Mouse (Mus musculus) forebrain, embryonic 11.5 days (tissue): ENCODE data around the gene Gm20388. TPM values are rescaled to one million over a fixed set of nuclear protein-coding genes. Genes with fewer than 3 reads are reported as not detected.
A peak's percentile ranks its signal among the peaks of the same experiment; 100 is the strongest.

Experiments used
- ATAC-seq: fragments of 200-750 bp; cut with Nextera tagmentation; replicated peaks from 2 replicates; pipeline ENCODE4 v1.8.0; 2017; ENCODE audit warnings: moderate TSS enrichment; ENCODE audit not compliant: low FRiP score
- DNase-seq: peaks from one replicate; pipeline ENCODE4 v3.0.0-alpha.2; 2017; ENCODE audit warnings: low spot score
- H3K27ac ChIP-seq: fragments of 300-500 bp; sonication (generic); 2 replicates; pipeline ENCODE4 v1.5.1; 2014; ENCODE audit warnings: low read depth, low read length
- H3K27me3 ChIP-seq: fragments of 300-500 bp; sonication (generic); 2 replicates; pipeline ENCODE4 v1.6.1; 2014; ENCODE audit warnings: mild to moderate bottlenecking, low read length, mixed read lengths; ENCODE audit not compliant: control insufficient read depth, insufficient read depth
- H3K36me3 ChIP-seq: fragments of 300-500 bp; sonication (generic); 2 replicates; pipeline ENCODE4 v1.6.1; 2014; ENCODE audit warnings: mild to moderate bottlenecking, low read length, moderate library complexity, mixed read lengths; ENCODE audit not compliant: control insufficient read depth, insufficient read depth
- H3K4me1 ChIP-seq: fragments of 300-500 bp; sonication (generic); replicated peaks from 2 replicates; pipeline ENCODE4 v1.6.1; 2014; ENCODE audit warnings: low read length, mixed read lengths; ENCODE audit not compliant: control insufficient read depth, insufficient read depth
- H3K4me2 ChIP-seq: fragments of 300-500 bp; sonication (generic); 2 replicates; pipeline ENCODE4 v1.6.1; 2014; ENCODE audit warnings: low read depth, mild to moderate bottlenecking, low read length, moderate library complexity, mixed read lengths; ENCODE audit not compliant: severe bottlenecking
- H3K4me3 ChIP-seq: fragments of 300-500 bp; sonication (generic); 2 replicates; pipeline ENCODE4 v1.5.1; 2014; ENCODE audit warnings: low read depth, low read length
- H3K9ac ChIP-seq: fragments of 300-500 bp; sonication (generic); 2 replicates; pipeline ENCODE4 v1.6.1; 2014; ENCODE audit warnings: low read length
- H3K9me3 ChIP-seq: fragments of 300-500 bp; sonication (generic); 2 replicates; pipeline ENCODE4 v1.6.1; 2016; ENCODE audit warnings: low read length, mixed read lengths; ENCODE audit not compliant: control insufficient read depth
- WGBS: fragments of 180-500 bp; shearing (Covaris S2); extraction: QIAGEN DNeasy Blood & Tissue Kit; methylation state at CpG from one replicate; pipeline ENCODE4 v1.1.7; 2014; 5-methylcytosine and 5-hydroxymethylcytosine counted together
- polyA plus RNA-seq: library from polyadenylated mRNA; unstranded; fragments of >200 nt; fragmentation: Nextera tagmentation; extraction: Ambion mirVana; gene quantifications from 2 replicates; pipeline ENCODE4 v1.2.1, GENCODE M21; 2014

Gene Gm20388
- polyA plus RNA-seq, 1 experiment from 2014 or later, result not detected

- WGBS, result 1% methylated on average over 34 of the region's 43 CpGs
- no peak for DNase-seq
Observed at GRCm38 (mm10) chr8:122550995-122551264, 2640.3 kb downstream of the Gm20388 start.

GRCm38 (mm10) chr8:122551265-122552051, 2640.8 kb downstream of the Gm20388 start, which contains the start of gene Piezo1:
Piezo1 (minus strand) TSS chr8:122551329.
- H3K27ac ChIP-seq, result no peak within 1 kb of the TSS
- H3K4me3 ChIP-seq, result peak within 1 kb of the TSS; percentile 41
- no peaks in the 10 kb centered on the region for H3K9me3 ChIP-seq
- no peaks in the 10 kb centered on the region for H3K36me3 ChIP-seq
- H3K27me3 ChIP-seq, result peaks cover 22% of the 10 kb centered on the region
- peak; percentile 63 for ATAC-seq
- DNase-seq, result peak; percentile 88
- H3K4me2 ChIP-seq, result peak within 1 kb of the TSS; percentile 75
- WGBS, result 10% methylated on average over 55 of the region's 56 CpGs
- peak within 1 kb of the TSS; percentile 67 for H3K9ac ChIP-seq
- peaks cover 4% of the 10 kb centered on the region; the same call in 1 of the 2 replicates for H3K4me1 ChIP-seq

More at GRCm38 (mm10) chr8:122550995-122551264, 2640.3 kb downstream of the Gm20388 start:
- Histone ChIP-seq H3K27me3 (peaks cover 22% of the 10 kb centered on the region), H3K9ac (peak overlapping the region; percentile 67), H3K4me2 (peak overlapping the region; percentile 75), H3K27ac (no peak overlapping the region), H3K9me3 (no peaks in the 10 kb centered on the region), H3K4me3 (peak overlapping the region; percentile 41), H3K4me1 (peaks cover 4% of the 10 kb centered on the region; the same call in 1 of the 2 replicates), H3K36me3 (no peaks in the 10 kb centered on the region)
- no peak for ATAC-seq

DNA sequence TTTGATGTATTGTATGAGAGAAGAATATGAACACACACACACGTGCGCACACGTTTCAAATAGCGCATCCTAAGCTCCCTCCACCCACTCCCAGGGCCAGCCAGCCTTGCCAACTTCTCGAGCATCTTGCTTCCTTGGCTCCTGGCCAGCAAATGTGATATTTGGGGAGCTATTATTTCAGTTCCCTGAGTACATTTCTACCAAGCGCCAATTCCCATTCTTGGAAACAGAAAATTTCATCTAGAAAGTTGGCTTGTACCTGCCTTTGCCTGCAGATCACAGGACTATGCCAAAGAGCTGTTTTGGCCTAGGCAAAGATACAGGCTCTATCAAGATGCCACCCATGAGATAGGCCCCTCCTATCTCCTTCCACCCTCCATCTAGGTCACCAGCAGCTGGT, 2644.1 kb downstream of the Gm20388 start:
- H3K27me3 ChIP-seq, result peaks cover 20% of the 10 kb centered on the region
- no peak for DNase-seq

DNA sequence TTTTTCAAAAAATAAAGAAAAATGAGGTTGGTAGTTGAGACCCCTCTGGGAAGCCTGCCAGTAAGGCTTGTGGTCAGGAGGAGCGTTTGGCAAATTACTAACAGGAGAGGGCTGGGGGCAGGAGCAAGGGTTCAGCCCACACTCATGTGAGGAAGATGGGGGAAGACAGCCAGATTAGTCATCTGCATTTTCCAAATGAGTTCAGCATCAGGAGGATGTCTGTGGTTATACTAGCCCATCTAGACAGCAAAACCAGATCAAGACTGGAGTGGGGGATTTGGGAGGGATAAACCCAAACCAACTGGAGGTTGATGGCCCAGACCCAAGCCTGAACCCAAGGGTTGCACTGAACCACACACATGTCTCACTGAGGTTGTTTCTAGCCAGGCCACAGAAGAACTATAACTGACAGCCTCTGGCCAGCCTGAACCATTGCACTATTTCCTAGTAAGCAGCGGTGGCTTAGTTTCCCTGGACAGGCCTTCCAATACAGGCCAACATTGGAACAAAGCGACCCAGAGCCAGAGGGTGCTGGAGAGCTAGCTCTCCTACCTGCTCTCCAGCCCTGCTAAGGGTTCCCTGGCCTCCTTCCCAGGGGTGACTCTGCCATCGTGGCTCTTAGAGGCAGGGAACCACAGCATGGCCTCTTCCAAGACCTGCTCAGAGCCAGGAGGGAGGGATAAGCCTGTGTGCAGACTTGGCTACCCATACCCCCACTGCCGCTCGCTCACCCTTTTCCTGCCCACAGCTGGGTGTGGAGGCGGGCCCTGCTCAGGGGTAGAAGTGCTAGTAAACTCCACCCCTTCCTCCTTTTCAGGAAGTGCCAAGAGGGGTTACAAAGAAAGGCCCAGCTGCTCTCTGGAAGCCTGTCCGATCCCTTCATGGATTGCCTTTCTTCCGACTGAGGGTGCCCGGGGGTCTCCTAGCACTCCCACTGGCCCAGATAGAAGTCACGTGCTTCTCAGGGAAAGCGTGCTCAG, 2645.7 kb downstream of the Gm20388 start:
- H3K4me2 ChIP-seq, result no peak overlapping the region
- DNase-seq, result no peak
- no peak overlapping the region for H3K4me3 ChIP-seq
- H3K4me1 ChIP-seq, result no peaks in the 10 kb centered on the region; the same call in 1 of the 2 replicates
- no peak overlapping the region for H3K27ac ChIP-seq
- H3K36me3 ChIP-seq, result no peaks in the 10 kb centered on the region
- no peak overlapping the region for H3K9ac ChIP-seq
- peaks cover 6% of the 10 kb centered on the region for H3K27me3 ChIP-seq
- no peak for ATAC-seq
- H3K9me3 ChIP-seq, result no peaks in the 10 kb centered on the region
- WGBS, result 68% methylated on average over 12 of the region's 12 CpGs

More for the DNA sequence above, 2644.1 kb downstream of the Gm20388 start:
- H3K9me3 ChIP-seq, result no peaks in the 10 kb centered on the region
- no peak overlapping the region for H3K27ac ChIP-seq
- ATAC-seq, result no peak
- H3K36me3 ChIP-seq, result no peaks in the 10 kb centered on the region
- H3K4me1 ChIP-seq, result peaks cover 4% of the 10 kb centered on the region; the same call in 1 of the 2 replicates
- H3K4me2 ChIP-seq, result no peak overlapping the region
- H3K4me3 ChIP-seq, result no peak overlapping the region
- WGBS, result 87% methylated on average over 6 of the region's 6 CpGs
- H3K9ac ChIP-seq, result no peak overlapping the region

GRCm38 (mm10) chr8:122557248-122558038, 2646.8 kb downstream of the Gm20388 start:
- 47% methylated on average over 10 of the region's 10 CpGs for WGBS
- Histone ChIP-seq H3K27me3 (no peaks in the 10 kb centered on the region), H3K4me1 (no peaks in the 10 kb centered on the region), H3K27ac (no peak overlapping the region), H3K4me3 (no peak overlapping the region), H3K9ac (no peak overlapping the region), H3K9me3 (no peaks in the 10 kb centered on the region), H3K36me3 (no peaks in the 10 kb centered on the region), H3K4me2 (no peak overlapping the region)
- no peak for DNase-seq
- ATAC-seq, result no peak

- Histone ChIP-seq H3K27me3 (no peaks in the 10 kb centered on the region), H3K9me3 (no peaks in the 10 kb centered on the region), H3K9ac (no peak overlapping the region), H3K27ac (no peak overlapping the region), H3K4me3 (no peak overlapping the region), H3K36me3 (no peaks in the 10 kb centered on the region), H3K4me1 (no peaks in the 10 kb centered on the region), H3K4me2 (no peak overlapping the region)
- WGBS, result 18% methylated on average over 12 of the region's 12 CpGs
- ATAC-seq (no peak), DNase-seq (no peak)
Observed at GRCm38 (mm10) chr8:122558671-122559349, 2648.2 kb downstream of the Gm20388 start.

- no peak overlapping the region for H3K27ac ChIP-seq
- H3K27me3 ChIP-seq, result no peaks in the 10 kb centered on the region
- DNase-seq (no peak), ATAC-seq (no peak)
- WGBS, result 84% methylated on average over 5 of the region's 5 CpGs
- no peaks in the 10 kb centered on the region for H3K4me1 ChIP-seq
- H3K4me2 ChIP-seq, result no peak overlapping the region
- no peak overlapping the region for H3K4me3 ChIP-seq
- H3K9ac ChIP-seq, result no peak overlapping the region
- no peaks in the 10 kb centered on the region for H3K9me3 ChIP-seq
- H3K36me3 ChIP-seq, result no peaks in the 10 kb centered on the region
Observed at GRCm38 (mm10) chr8:122561199-122561598, 2650.6 kb downstream of the Gm20388 start.
